Mouse (Mus musculus) cortical plate, adult 2 months (tissue): ENCODE results near the gene Rab44. TPM values are rescaled to one million over a fixed set of nuclear protein-coding genes. Genes with fewer than 3 reads are reported as not detected.

Experiments used
- H3K27ac ChIP-seq: fragments of 200-500 bp; 2 replicates; pipeline ENCODE4 v1.5.1; 2012; ENCODE audit warnings: low read length, control low read depth, inconsistent platforms; ENCODE audit not compliant: insufficient read depth
- H3K4me1 ChIP-seq: fragments of 200-500 bp; 2 replicates; pipeline ENCODE4 v1.6.1; 2011; ENCODE audit warnings: low read length; ENCODE audit not compliant: control insufficient read depth, insufficient read depth
- H3K4me3 ChIP-seq: fragments of 200-500 bp; 2 replicates; pipeline ENCODE4 v1.5.1; 2011; ENCODE audit warnings: mild to moderate bottlenecking, low read length, control low read depth; ENCODE audit not compliant: insufficient read depth
- CTCF ChIP-seq: fragments of 200-500 bp; IDR thresholded peaks from 2 replicates; pipeline ENCODE4 v1.5.1; 2011; ENCODE audit warnings: mild to moderate bottlenecking, control low read depth, low read length; ENCODE audit not compliant: insufficient read depth; ENCODE audit errors: extremely low read depth
- POLR2A ChIP-seq: fragments of 200-500 bp; IDR thresholded peaks from 2 replicates; pipeline ENCODE4 v1.6.1; 2011; ENCODE audit warnings: mild to moderate bottlenecking, low read length, control low read depth; ENCODE audit not compliant: insufficient read depth; ENCODE audit errors: extremely low read depth
- polyA plus RNA-seq: library from polyadenylated mRNA; depleted of rRNA; stranded (reverse); fragments of >200 nt; gene quantifications from 2 replicates; pipeline ENCODE4 v1.2.3, GENCODE M21; 2012

Gene Rab44
- polyA plus RNA-seq, 1 experiment, result 0.19 TPM

DNA sequence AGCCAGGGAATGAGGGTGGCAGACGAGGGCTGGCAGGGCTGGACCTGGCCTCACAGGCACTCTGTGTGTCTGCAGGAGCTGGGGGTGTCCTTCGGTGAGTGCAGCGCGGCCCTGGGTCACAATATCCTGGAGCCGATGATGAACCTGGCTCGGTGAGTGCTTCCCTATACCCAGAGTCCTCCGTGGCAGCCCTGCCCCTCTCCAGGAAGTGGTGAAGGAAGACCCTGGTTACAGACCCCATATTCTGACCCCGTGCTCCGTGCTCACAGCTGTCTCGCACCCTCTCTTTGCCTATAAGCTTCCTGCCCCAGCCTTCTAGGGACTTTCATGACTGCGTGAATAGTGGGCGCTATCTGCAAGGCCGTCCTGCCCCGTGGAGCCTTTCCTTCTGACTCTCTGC lies 33.3 kb downstream of the Rab44 start:
- H3K4me3 ChIP-seq, result no peak overlapping the region
- H3K4me1 ChIP-seq, result no peaks in the 10 kb centered on the region
- TF ChIP-seq CTCF (no peak), POLR2A (no peak)
- no peak overlapping the region for H3K27ac ChIP-seq

DNA sequence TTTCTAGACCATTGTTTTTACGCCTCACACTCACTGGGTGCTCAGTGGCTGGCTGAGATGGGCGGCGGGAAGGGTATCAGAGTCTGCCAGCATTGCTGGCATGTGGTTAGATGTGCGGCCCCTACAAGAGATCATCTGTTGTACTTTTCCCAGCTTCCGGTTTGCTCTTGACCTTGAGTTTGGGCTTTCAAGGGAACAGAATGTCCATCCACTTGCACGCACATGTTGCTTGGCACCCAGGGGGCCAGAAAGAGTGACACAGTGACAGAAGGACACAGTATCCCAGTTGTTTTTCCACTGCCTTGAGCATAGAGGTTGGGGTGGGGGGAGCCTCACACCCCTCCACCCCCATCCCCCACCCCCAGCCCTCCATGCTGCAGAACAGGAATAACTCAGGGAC lies 33.8 kb downstream of the Rab44 start:
- no peak overlapping the region for H3K27ac ChIP-seq
- TF ChIP-seq CTCF (no peak), POLR2A (no peak)
- no peak overlapping the region for H3K4me3 ChIP-seq
- no peaks in the 10 kb centered on the region for H3K4me1 ChIP-seq

DNA sequence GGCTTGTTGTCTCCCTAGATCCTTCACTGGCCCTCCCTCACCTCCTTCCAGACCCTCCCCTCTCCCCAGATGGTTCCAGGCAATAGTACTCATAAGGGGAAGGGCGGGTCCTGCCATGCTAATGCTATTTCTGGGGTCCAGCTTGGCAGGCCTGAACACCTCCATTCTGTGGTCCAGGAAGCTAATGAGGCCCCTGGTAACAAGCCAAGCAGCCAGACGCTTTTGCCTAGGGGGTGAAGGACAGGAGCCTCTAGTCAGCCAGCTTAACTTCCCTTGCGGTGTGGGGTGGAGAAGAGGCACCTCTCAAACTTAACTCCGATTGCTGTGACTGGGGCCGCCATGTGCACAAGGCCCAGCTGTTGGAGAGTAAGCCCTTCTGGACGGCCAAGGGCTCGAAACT lies 35.8 kb downstream of the Rab44 start:
- Histone ChIP-seq H3K4me3 (no peak overlapping the region), H3K4me1 (no peaks in the 10 kb centered on the region), H3K27ac (no peak overlapping the region)
- no peak for TF ChIP-seq CTCF
- TF ChIP-seq POLR2A, result no peak

DNA sequence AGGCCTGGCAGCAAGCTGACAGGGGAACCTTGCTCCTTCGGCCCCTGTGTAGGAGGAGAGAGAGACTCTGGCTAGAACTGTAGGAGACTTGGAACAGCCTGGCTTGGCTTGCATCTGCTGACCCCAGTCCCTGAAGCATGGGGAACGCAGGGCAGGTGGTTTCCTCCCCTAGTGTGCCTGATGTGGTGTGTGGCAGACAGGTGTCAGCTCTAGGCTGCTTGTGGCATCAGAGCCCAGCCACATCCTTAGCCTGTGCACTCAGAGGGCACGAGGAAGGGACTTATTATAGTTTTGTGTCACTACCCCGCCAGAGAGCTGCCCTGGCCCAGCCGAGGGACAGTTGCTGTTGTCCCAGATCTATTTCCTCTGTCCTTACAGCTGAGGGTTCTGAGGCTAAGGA lies 38.6 kb downstream of the Rab44 start:
- TF ChIP-seq CTCF, result no peak
- TF ChIP-seq POLR2A, result no peak
- no peak overlapping the region for H3K27ac ChIP-seq
- H3K4me3 ChIP-seq, result no peak overlapping the region
- peaks cover 7% of the 10 kb centered on the region for H3K4me1 ChIP-seq

DNA sequence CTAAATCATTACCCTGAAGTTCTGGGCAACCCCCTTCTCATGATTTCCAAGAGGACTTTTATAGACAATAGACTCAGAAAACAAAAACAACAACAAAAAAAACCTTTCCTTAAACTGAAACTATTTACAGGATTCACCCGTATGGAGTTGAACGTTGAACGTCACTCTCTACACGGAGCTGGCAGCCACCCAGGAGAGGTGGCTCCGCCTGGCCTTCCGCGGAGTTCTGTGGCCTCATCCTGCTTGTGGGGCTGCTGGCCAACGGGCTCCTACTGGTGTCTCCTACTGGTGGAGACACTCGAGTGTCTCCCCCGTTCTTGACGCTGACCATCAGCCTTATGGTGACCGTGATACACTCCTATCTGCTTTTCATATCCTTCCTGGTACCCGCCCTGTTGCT lies 40.3 kb downstream of the Rab44 start:
- Histone ChIP-seq H3K4me3 (no peak overlapping the region), H3K4me1 (peaks cover 7% of the 10 kb centered on the region), H3K27ac (no peak overlapping the region)
- TF ChIP-seq POLR2A, result no peak
- TF ChIP-seq CTCF, result no peak

DNA sequence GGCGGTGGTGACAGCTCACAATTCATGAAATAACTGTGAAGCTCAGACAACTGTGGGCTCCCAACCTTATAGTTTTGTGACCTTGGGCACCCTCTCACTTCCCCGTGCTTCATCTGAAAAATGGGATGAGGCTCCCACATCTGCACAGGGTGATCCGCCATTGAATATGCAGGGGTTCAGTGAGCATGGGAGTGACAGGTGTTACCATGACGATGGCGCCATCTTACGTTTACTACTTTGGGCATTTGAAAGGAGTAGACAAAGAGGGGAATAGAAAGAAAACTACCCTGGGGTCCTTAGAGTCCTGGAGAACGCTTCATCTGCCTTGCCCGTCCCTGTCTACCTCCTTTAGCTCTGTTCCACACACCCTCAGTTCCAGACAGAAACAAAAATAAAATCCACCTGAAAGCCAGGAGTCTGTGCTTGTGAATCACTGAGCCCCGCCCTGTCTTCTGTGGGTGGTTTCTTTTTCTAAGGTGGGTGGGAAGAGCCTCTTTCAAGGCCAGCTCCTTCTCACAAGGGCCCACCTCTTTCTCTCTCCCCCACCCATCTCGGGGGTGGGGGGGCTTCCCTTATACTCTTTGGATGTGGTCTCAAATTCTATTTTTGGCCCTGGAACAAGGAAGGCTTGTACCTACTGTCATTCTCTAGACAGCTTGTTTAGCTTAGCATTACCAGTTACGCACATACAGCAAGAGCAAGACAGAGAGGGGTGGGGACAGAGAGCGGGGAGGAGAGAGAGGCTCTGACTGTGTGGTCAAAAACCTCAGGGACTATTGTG lies 41.6 kb downstream of the Rab44 start:
- H3K4me1 ChIP-seq, result peaks cover 7% of the 10 kb centered on the region
- peak overlapping the region; percentile 51; the same call in 1 of the 2 replicates for H3K27ac ChIP-seq
- H3K4me3 ChIP-seq, result no peak overlapping the region
- TF ChIP-seq CTCF, result no peak
- TF ChIP-seq POLR2A, result no peak

DNA sequence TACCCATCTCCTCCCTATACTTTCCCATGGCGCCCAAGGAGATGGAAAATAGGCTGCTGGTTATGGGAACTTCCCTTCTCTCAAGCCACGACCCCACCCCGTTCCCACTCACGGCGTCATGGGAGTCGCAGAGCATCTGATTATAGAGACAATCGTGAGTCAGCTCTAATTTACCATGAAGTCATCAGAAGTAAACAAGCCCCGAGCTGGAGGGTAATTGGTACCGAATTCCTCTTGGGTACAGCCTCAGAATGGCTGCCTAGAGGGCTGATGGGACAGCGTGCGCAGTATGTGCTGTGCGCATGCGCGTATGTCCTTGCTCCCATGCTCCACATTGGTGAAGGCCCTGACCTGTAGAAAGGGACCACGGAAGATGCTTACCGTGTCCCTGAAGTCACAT lies 42.5 kb downstream of the Rab44 start:
- H3K27ac ChIP-seq, result peak overlapping the region; percentile 51; the same call in 1 of the 2 replicates
- TF ChIP-seq POLR2A (no peak), CTCF (no peak)
- no peak overlapping the region for H3K4me3 ChIP-seq
- peaks cover 7% of the 10 kb centered on the region for H3K4me1 ChIP-seq

DNA sequence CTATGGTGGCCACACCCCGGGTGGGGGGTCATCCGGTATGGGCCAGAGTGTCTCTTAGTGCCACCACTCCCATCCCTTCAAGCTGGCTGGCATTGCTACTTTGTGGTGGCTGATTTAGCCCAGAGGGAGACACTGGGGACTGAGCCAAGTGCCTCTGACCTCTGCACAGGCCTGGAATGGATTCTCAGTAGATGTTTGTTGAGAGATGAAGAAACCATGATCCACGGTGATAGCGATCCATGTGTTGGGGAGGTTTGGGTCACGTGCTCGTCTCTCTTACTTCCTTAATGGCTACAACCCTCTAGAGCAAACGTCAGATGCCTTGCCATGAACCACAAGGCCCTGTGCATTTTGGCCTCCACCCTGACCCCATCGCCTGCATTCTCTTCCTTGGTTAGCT lies 42.9 kb downstream of the Rab44 start:
- Histone ChIP-seq H3K4me3 (no peak overlapping the region), H3K27ac (no peak overlapping the region), H3K4me1 (peaks cover 7% of the 10 kb centered on the region)
- TF ChIP-seq POLR2A, result no peak
- TF ChIP-seq CTCF, result no peak

DNA sequence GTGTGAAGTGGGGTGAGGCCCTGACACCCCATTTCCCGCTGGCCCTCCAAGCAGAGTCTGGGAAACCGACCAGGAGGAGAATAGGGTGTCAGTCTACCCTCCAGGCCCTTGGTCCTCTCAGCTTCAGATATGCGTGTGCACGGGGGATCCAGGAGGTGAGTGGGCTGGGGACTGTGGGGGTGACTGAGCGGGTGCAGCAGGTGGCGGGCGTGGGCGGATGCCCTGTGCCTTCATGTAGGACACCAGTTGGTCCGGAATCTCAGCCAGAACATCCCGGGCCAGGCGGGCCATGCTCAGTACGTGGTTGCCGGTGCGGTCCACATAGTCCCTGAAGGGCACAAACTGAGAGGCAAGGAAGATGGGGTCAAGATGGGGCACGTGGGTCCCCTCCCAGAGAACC lies 45.0 kb downstream of the Rab44 start:
- no peak for TF ChIP-seq CTCF
- no peak for TF ChIP-seq POLR2A
- Histone ChIP-seq H3K4me1 (peaks cover 7% of the 10 kb centered on the region), H3K4me3 (no peak overlapping the region), H3K27ac (no peak overlapping the region)

DNA sequence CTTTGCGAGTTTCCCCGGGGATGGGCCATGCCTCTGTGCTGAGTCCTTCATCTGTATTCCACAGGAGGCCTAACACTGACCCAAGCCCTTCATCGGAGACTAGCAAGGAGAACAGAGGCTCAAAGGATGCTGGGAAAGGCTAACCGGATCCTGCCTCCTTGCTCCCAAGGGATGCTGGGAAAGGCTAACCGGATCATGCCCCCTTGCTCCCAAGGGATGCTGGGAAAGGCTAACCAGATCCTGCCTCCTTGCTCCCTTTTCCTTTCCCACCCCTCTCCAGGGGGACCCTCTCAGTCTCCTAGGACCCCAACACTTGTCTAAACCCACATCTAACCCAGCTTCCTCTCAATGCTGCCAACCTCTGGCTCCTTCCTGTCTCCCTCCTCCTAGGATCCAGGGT lies 45.4 kb downstream of the Rab44 start:
- no peak overlapping the region for H3K4me3 ChIP-seq
- peaks cover 7% of the 10 kb centered on the region for H3K4me1 ChIP-seq
- no peak overlapping the region for H3K27ac ChIP-seq
- TF ChIP-seq POLR2A (no peak), CTCF (no peak)
